Mouse (Mus musculus): ENCODE measurements around the gene Parp6.

Parp6 gene

GRCm38 (mm10) chr9:59649911-59650310 is 32.8 kb downstream of the Parp6 start:
- in situ Hi-C loops (cut with MboI; ENCODE audit: low pct_unique_long_range_greater_than_20kb in 1 of 2, low sequenced_read_pairs in 2 of 2, unreplicated experiment in 1 of 2) = no loop called here

DNA sequence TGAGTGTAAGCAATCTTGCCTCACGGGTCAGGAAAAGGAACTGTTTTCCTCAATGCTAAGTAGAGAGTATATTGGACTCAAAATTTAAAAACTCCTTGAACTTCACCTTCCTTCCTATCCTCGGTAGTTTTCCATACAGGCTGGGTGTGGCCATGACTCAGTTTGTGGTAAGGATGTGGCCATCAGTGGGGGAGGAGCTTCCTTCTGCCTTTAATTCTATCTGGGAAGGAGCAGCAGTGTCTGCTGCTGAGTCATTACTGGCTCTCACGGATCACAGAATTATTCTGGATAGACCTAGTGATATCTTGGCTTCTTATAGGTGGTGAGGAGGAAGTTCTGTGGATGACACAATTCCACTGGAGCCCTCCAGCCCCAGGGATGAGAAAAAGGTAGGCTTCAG is 36.3 kb downstream of the Parp6 start:
- in situ Hi-C loops (cut with MboI; ENCODE audit: low pct_unique_long_range_greater_than_20kb in 1 of 2, low sequenced_read_pairs in 2 of 2, unreplicated experiment in 1 of 2) = no loop called here

- in situ Hi-C loops (cut with MboI; ENCODE audit: low pct_unique_long_range_greater_than_20kb in 1 of 2, low sequenced_read_pairs in 2 of 2, unreplicated experiment in 1 of 2) = no loop called here
These were observed 37.4 kb downstream of the Parp6 start for GRCm38 (mm10) chr9:59654450-59654983.

- in situ Hi-C loops (cut with MboI; ENCODE audit: low pct_unique_long_range_greater_than_20kb in 1 of 2, low sequenced_read_pairs in 2 of 2, unreplicated experiment in 1 of 2) = no loop called here
These were observed 39.0 kb downstream of the Parp6 start, which contains the start of gene Pkm for GRCm38 (mm10) chr9:59655958-59656634. Pkm (plus strand) TSS chr9:59656368.

GRCm38 (mm10) chr9:59656635-59657617 is 39.8 kb downstream of the Parp6 start:
- in situ Hi-C loops (cut with MboI; ENCODE audit: low pct_unique_long_range_greater_than_20kb in 1 of 2, low sequenced_read_pairs in 2 of 2, unreplicated experiment in 1 of 2) = no loop called here

- in situ Hi-C loops (cut with MboI; ENCODE audit: low pct_unique_long_range_greater_than_20kb in 1 of 2, low sequenced_read_pairs in 2 of 2, unreplicated experiment in 1 of 2) = no loop called here
These were observed 41.1 kb downstream of the Parp6 start for GRCm38 (mm10) chr9:59658146-59658545.

DNA sequence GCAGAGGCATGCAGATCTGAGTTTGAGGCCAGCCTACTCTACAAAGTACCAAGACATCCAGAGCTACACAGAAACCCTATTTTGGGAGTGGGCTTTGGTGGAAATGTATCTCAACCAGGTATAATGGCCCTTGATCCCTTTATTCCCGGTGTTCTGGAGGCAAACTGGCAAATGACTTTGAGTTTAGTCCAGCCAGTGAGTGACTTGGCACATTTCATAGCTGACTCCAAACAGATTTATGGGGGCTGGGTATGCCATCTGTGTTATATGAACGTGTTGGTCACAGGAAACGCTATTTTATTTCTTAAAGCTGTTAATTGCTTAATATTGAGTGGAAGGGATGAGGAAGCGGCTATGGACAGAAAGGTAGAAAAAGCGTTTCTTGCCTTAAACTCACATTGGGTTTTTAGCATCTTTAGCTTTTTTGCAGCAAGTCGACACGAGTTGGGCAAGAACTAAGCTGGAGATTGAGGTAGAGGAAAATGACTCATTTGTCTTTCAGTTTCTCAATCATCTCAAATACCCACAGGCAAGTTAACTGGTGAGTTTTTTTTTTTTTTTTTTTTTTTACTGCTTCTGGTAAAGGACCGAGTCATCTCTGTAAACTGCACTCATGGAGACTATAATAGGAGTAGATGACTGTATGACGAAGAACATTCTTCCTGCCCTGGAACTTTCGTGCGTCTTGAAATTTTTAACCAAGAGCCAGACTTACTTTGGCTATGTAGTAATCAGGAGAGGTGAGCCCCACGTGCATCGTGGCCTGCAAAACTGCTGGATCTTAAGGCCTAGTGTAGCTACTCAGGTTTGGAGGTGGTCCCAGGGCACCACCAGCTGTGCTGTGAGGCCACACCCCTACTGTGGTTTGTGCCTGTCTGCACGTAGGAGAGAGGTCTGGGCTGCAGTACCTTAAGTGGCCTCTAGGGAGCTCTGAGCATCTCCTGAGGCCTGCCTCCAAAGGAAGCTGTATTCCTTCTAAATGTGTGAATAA is 42.2 kb downstream of the Parp6 start:
- in situ Hi-C loops (cut with MboI; ENCODE audit: low pct_unique_long_range_greater_than_20kb in 1 of 2, low sequenced_read_pairs in 2 of 2, unreplicated experiment in 1 of 2) = no loop called here

GRCm38 (mm10) chr9:59660421-59660820 is 43.3 kb downstream of the Parp6 start:
- in situ Hi-C loops (cut with MboI; ENCODE audit: low pct_unique_long_range_greater_than_20kb in 1 of 2, low sequenced_read_pairs in 2 of 2, unreplicated experiment in 1 of 2) = no loop called here

DNA sequence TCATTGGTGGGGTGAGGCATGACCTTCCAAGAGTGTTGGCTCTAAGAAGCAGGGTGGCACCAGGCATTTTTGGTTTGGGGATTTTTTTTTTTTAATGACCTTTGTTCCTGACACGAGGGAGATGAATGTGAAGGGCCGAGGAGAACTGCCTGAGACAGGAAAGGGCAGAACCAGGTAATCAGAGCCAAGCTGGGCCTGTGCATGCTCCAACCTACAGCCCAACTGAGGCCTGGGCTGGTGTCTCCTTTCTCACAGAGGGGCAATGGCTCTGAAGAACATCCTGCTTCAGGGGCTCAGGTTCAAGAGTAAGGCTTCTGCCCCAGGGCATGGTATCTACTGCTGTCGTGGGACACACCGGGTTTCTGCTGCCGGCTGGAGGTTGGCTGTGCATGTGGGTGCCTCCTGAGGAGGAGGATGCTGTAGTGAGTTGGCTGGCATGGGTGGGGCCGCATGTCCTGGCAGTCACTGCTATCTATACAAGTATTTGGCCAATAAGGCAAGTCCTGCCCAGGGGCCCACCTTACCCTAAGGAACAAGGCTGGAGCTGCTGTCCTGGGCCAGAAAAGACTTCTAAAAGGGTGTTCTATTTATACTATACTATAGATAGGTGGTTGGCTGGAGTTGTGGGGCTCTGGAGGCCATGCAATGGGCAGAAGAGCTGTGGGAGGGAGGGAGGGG is 44.4 kb downstream of the Parp6 start:
- in situ Hi-C loops (cut with MboI; ENCODE audit: low pct_unique_long_range_greater_than_20kb in 1 of 2, low sequenced_read_pairs in 2 of 2, unreplicated experiment in 1 of 2) = no loop called here

GRCm38 (mm10) chr9:59663226-59663625 is 46.1 kb downstream of the Parp6 start:
- in situ Hi-C loops (cut with MboI; ENCODE audit: low pct_unique_long_range_greater_than_20kb in 1 of 2, low sequenced_read_pairs in 2 of 2, unreplicated experiment in 1 of 2) = no loop called here

GRCm38 (mm10) chr9:59663957-59664356 is 46.9 kb downstream of the Parp6 start:
- in situ Hi-C loops (cut with MboI; ENCODE audit: low pct_unique_long_range_greater_than_20kb in 1 of 2, low sequenced_read_pairs in 2 of 2, unreplicated experiment in 1 of 2) = no loop called here

- in situ Hi-C loops (cut with MboI; ENCODE audit: low pct_unique_long_range_greater_than_20kb in 1 of 2, low sequenced_read_pairs in 2 of 2, unreplicated experiment in 1 of 2) = no loop called here
These were observed 47.7 kb downstream of the Parp6 start for GRCm38 (mm10) chr9:59664664-59665256.

- in situ Hi-C loops (cut with MboI; ENCODE audit: low pct_unique_long_range_greater_than_20kb in 1 of 2, low sequenced_read_pairs in 2 of 2, unreplicated experiment in 1 of 2) = no loop called here
These were observed 48.9 kb downstream of the Parp6 start for GRCm38 (mm10) chr9:59666016-59666415.

GRCm38 (mm10) chr9:59666813-59667212 is 49.7 kb downstream of the Parp6 start:
- in situ Hi-C loops (cut with MboI; ENCODE audit: low pct_unique_long_range_greater_than_20kb in 1 of 2, low sequenced_read_pairs in 2 of 2, unreplicated experiment in 1 of 2) = no loop called here

DNA sequence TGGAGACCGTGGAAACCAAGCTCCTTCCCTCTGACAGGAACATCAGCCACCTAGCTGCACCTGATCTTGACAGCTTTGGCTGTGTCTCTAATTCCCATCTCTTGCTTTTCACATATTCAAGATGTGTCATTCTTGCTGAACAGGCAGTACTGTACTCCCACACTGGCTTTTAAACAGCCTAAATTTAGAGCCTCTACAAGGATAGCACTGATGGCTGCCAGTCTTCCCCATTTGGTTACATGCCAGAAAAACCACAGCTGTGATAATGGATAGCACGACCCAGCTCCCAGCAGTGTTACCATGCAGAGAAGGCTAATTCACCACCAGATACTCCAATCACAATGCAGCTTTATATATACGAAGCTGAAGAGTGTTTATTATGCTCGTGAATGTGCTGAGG is 50.2 kb downstream of the Parp6 start:
- in situ Hi-C loops (cut with MboI; ENCODE audit: low pct_unique_long_range_greater_than_20kb in 1 of 2, low sequenced_read_pairs in 2 of 2, unreplicated experiment in 1 of 2) = no loop called here

DNA sequence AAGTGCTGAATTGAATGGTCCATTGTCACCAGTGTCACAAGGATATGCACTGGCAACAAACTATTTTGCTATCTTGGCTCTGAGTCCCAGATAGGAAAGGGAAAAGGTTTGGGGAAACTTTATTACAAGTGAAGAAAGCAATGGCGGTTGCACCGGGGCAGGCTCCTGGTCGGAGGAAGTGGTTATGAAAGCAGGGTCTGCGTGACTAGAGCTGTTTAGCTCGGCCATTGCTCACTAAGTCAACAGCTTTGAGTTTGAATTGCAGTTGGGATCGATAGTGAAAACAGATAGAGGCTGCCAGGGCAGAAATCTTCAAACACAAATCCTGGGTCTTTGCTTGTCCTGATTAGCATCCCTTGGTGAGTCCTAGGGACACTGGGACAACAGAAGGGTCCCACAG is 50.8 kb downstream of the Parp6 start:
- in situ Hi-C loops (cut with MboI; ENCODE audit: low pct_unique_long_range_greater_than_20kb in 1 of 2, low sequenced_read_pairs in 2 of 2, unreplicated experiment in 1 of 2) = no loop called here

DNA sequence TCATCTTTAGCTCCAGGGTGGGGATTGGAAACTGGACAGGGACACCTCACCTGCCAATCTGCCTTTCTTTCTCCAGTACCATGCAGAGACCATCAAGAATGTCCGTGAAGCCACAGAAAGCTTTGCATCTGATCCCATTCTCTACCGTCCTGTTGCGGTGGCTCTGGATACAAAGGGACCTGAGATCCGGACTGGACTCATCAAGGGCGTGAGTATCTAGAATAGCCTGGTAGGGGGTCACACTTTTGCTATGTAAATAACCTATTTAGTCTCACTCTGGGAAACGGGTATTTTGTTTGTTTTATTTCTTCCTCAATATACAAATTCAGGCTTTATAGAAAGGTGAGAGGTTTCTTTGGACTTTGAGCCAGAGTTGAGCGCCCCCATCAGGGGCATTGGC is 51.4 kb downstream of the Parp6 start:
- in situ Hi-C loops (cut with MboI; ENCODE audit: low pct_unique_long_range_greater_than_20kb in 1 of 2, low sequenced_read_pairs in 2 of 2, unreplicated experiment in 1 of 2) = no loop called here

All from mouse embryonic stem cell (cell line).